Mouse (Mus musculus): ENCODE results near the gene Ankef1. TPM values are rescaled to one million over a fixed set of nuclear protein-coding genes. Genes with fewer than 3 reads are reported as not detected.

Ankef1 gene
- polyA plus RNA-seq, 1 experiment from 2014 or later = 0.55 TPM

Other genes with a start within 250 kb of the Ankef1 start
- 2.2 and 2.5 TPM in 2 replicates for gene Pak7, start 113.9 kb upstream of the Ankef1 start, polyA plus RNA-seq (2014; fragmentation: Nextera tagmentation; extraction: Ambion mirVana)
- gene Snap25, start 211.5 kb downstream of the Ankef1 start, polyA plus RNA-seq (2014; fragmentation: Nextera tagmentation; extraction: Ambion mirVana) = 0.44 and 0.93 TPM in 2 replicates